Mouse (Mus musculus) CH12F3 (cell line): ENCODE measurements around the gene Mgmt.

ENCODE experiments used
- in situ Hi-C: fragments of 300-500 bp; cut with MboI; formaldehyde crosslinking; loops from 2 replicates; pipeline ENCODE4 v1.14.3; 2020; ENCODE audit warnings: low sequenced_read_pairs

Mgmt gene

GRCm38 (mm10) chr7:137000703-137001102 is 106.3 kb downstream of the Mgmt start:
- in situ Hi-C loops: no loop called here

GRCm38 (mm10) chr7:137001215-137001614 is 106.8 kb downstream of the Mgmt start:
- in situ Hi-C loops: no loop called here

GRCm38 (mm10) chr7:137001783-137002182 is 107.4 kb downstream of the Mgmt start:
- in situ Hi-C loops: no loop called here

- in situ Hi-C loops: no loop called here
Observed at GRCm38 (mm10) chr7:137002431-137002830, 108.0 kb downstream of the Mgmt start.

- in situ Hi-C loops: no loop called here
Observed at GRCm38 (mm10) chr7:137005293-137005692, 110.9 kb downstream of the Mgmt start.

- in situ Hi-C loops: no loop called here
Observed at GRCm38 (mm10) chr7:137008321-137008720, 113.9 kb downstream of the Mgmt start.

- in situ Hi-C loops: no loop called here
Observed at GRCm38 (mm10) chr7:137009732-137010275, 115.4 kb downstream of the Mgmt start.

- in situ Hi-C loops: no loop called here
Observed at GRCm38 (mm10) chr7:137010451-137010850, 116.0 kb downstream of the Mgmt start.

GRCm38 (mm10) chr7:137012687-137013086 is 118.3 kb downstream of the Mgmt start:
- in situ Hi-C loops: no loop called here

GRCm38 (mm10) chr7:137013433-137013832 is 119.0 kb downstream of the Mgmt start:
- in situ Hi-C loops: no loop called here

- in situ Hi-C loops: no loop called here
Observed at GRCm38 (mm10) chr7:137018614-137019013, 124.2 kb downstream of the Mgmt start.

GRCm38 (mm10) chr7:137020195-137020594 is 125.8 kb downstream of the Mgmt start:
- in situ Hi-C loops: no loop called here

- in situ Hi-C loops: no loop called here
Observed at GRCm38 (mm10) chr7:137030789-137031188, 136.4 kb downstream of the Mgmt start.

GRCm38 (mm10) chr7:137033177-137033576 is 138.8 kb downstream of the Mgmt start:
- in situ Hi-C loops: no loop called here

GRCm38 (mm10) chr7:137034986-137035385 is 140.6 kb downstream of the Mgmt start:
- in situ Hi-C loops: no loop called here

GRCm38 (mm10) chr7:137035916-137036315 is 141.5 kb downstream of the Mgmt start:
- in situ Hi-C loops: no loop called here

- in situ Hi-C loops: no loop called here
Observed at GRCm38 (mm10) chr7:137037471-137037870, 143.1 kb downstream of the Mgmt start.

GRCm38 (mm10) chr7:137037872-137038271 is 143.5 kb downstream of the Mgmt start:
- in situ Hi-C loops: no loop called here

- in situ Hi-C loops: no loop called here
Observed at GRCm38 (mm10) chr7:137038311-137038945, 144.0 kb downstream of the Mgmt start.

GRCm38 (mm10) chr7:137038946-137039320 is 144.5 kb downstream of the Mgmt start:
- in situ Hi-C loops: no loop called here

GRCm38 (mm10) chr7:137040646-137041045 is 146.2 kb downstream of the Mgmt start:
- in situ Hi-C loops: no loop called here

GRCm38 (mm10) chr7:137046891-137047290 is 152.5 kb downstream of the Mgmt start:
- in situ Hi-C loops: no loop called here
